Mouse (Mus musculus) limb, embryonic 12.5 days (tissue): ENCODE results near the gene Cldn5. TPM values are rescaled to one million over a fixed set of nuclear protein-coding genes. Genes with fewer than 3 reads are reported as not detected.

Experiments
- ATAC-seq: fragments of 200-750 bp; cut with Nextera tagmentation; 2 replicates; pipeline ENCODE4 v1.8.0; 2017; ENCODE audit warnings: low read depth, moderate TSS enrichment; ENCODE audit not compliant: insufficient number of reproducible peaks, insufficient read depth, low FRiP score, low TSS enrichment
- H3K27ac ChIP-seq: fragments of 300-500 bp; sonication (generic); 2 replicates; pipeline ENCODE4 v1.5.1; 2016; ENCODE audit warnings: mild to moderate bottlenecking, moderate library complexity
- H3K27me3 ChIP-seq: fragments of 300-500 bp; sonication (generic); 2 replicates; pipeline ENCODE4 v1.6.1; 2016; ENCODE audit warnings: mild to moderate bottlenecking, moderate library complexity
- H3K36me3 ChIP-seq: fragments of 300-500 bp; sonication (generic); 2 replicates; pipeline ENCODE4 v1.6.1; 2016; ENCODE audit warnings: mild to moderate bottlenecking, moderate library complexity
- H3K4me1 ChIP-seq: fragments of 300-500 bp; sonication (generic); replicated peaks from 2 replicates; pipeline ENCODE4 v1.6.1; 2016
- H3K4me2 ChIP-seq: fragments of 300-500 bp; sonication (generic); 2 replicates; pipeline ENCODE4 v1.6.1; 2016; ENCODE audit warnings: mild to moderate bottlenecking, moderate library complexity
- H3K4me3 ChIP-seq: fragments of 300-500 bp; sonication (generic); replicated peaks from 2 replicates; pipeline ENCODE4 v1.5.1; 2016; ENCODE audit warnings: mild to moderate bottlenecking
- H3K9ac ChIP-seq: fragments of 300-500 bp; sonication (generic); replicated peaks from 2 replicates; pipeline ENCODE4 v1.6.1; 2016; ENCODE audit warnings: mild to moderate bottlenecking, moderate library complexity
- H3K9me3 ChIP-seq: fragments of 300-500 bp; sonication (generic); 2 replicates; pipeline ENCODE4 v1.6.1; 2016; ENCODE audit warnings: mild to moderate bottlenecking, moderate library complexity
- WGBS: fragments of 180-500 bp; shearing (Covaris S2); methylation state at CpG from one replicate; pipeline ENCODE4 v1.1.7; 2016; 5-methylcytosine and 5-hydroxymethylcytosine counted together
- polyA plus RNA-seq: library from polyadenylated mRNA; unstranded; fragments of >200 nt; fragmentation: Nextera tagmentation; extraction: Ambion mirVana; gene quantifications from 2 replicates; pipeline ENCODE4 v1.2.1, GENCODE M21; 2016

Gene Cldn5
- polyA plus RNA-seq, 1 experiment from 2014 or later = 19.4 TPM

DNA sequence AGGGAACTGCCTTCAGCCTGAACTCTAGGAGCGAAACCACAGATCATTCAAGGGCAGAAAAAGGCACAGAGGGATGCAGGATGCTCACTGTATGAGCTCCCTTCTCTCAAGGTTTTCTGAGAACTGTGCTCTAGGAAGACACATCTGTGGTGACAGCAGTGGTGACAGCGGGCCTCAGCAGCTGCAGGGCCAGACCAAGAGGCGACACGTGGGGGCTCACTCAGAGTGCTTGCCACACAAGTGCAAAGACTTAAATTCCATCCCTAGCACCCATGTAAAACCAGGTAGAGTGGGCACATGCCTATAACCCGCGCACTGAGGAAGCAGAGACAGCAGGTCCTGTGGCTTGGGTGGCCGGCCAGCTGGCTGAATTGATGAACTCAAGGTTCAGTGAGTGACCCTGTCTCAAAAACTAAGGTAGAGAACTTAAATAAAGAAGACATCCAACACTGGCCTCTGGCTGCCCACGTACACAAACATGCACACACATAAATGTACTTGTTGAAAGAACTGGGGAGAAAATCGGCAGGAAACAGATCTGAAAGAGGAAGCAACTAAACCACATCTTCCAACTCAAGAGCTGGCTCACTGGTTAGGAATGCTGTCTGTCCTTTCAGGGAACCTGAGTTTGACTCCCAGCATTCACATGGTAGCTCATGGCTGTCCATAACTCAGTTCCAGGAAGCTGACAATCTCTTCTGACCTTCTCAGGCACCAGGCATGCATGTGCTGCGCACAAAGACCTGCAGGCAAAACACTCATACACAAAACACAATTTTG lies 12.2 kb downstream of the Cldn5 start:
- Histone ChIP-seq H3K9ac (no peak overlapping the region), H3K27me3 (no peaks in the 10 kb centered on the region), H3K27ac (no peak overlapping the region), H3K4me1 (no peaks in the 10 kb centered on the region), H3K4me2 (no peak overlapping the region), H3K9me3 (no peaks in the 10 kb centered on the region), H3K4me3 (no peak overlapping the region), H3K36me3 (peaks cover 92% of the 10 kb centered on the region)
- WGBS = 89% methylated on average over 10 of the region's 10 CpGs
- ATAC-seq = no peak

GRCm38 (mm10) chr16:18795223-18795899 lies 18.7 kb downstream of the Cldn5 start:
- Histone ChIP-seq H3K27me3 (no peaks in the 10 kb centered on the region), H3K4me2 (no peak overlapping the region), H3K27ac (no peak overlapping the region), H3K36me3 (peaks cover 96% of the 10 kb centered on the region), H3K4me3 (no peak overlapping the region), H3K9ac (no peak overlapping the region), H3K4me1 (no peaks in the 10 kb centered on the region), H3K9me3 (no peaks in the 10 kb centered on the region)
- ATAC-seq = no peak
- 90% methylated on average over 11 of the region's 11 CpGs for WGBS

DNA sequence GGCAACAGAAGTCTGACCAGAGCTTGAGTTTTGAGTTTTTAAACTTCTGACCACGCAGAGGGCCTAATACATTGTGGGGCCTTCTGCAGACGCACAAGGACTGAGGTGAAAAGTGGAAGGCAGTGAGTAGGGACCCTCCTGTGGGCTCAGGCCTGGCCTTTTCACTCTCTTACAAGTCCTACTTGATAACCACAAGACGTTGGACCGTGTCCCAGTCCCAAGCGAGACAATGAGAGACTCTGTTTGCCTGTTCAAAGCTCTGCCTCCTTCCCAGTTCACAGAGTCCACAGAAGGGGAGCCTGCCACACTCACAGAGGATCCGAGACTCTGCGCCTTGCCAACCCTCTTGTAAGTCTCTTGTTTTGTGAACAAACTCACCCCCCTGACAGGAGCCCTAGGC lies 20.0 kb downstream of the Cldn5 start:
- no peak overlapping the region for H3K4me2 ChIP-seq
- H3K27ac ChIP-seq = no peak overlapping the region
- H3K4me3 ChIP-seq = no peak overlapping the region
- H3K4me1 ChIP-seq = no peaks in the 10 kb centered on the region
- H3K27me3 ChIP-seq = no peaks in the 10 kb centered on the region
- H3K9me3 ChIP-seq = no peaks in the 10 kb centered on the region
- H3K36me3 ChIP-seq = peaks cover 96% of the 10 kb centered on the region
- WGBS = 90% methylated on average over 7 of the region's 7 CpGs
- H3K9ac ChIP-seq = no peak overlapping the region
- ATAC-seq = no peak

DNA sequence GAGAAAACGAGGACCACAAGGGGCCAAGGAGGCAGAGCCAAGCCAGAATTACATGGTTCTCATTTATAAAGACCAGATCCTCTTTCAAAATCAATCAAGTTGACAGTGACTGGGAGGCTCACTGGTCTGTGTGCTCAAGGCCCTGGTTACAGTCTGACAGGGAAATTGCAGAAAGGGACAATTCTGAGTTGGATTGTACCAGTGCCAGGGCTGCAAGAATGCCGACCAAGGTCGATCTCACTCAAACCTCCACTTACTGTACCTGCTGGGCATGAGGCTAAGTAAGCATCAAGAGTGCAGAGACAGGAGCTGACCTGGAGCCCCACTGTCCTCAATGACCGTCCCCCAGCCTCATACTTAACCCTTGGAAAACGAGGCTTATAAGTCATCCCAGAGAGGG lies 21.5 kb downstream of the Cldn5 start:
- Histone ChIP-seq H3K27ac (no peak overlapping the region), H3K36me3 (peaks cover 85% of the 10 kb centered on the region), H3K9me3 (no peaks in the 10 kb centered on the region), H3K4me3 (no peak overlapping the region), H3K4me1 (no peaks in the 10 kb centered on the region), H3K4me2 (no peak overlapping the region), H3K9ac (no peak overlapping the region), H3K27me3 (no peaks in the 10 kb centered on the region)
- 85% methylated on average over 5 of the region's 5 CpGs for whole genome bisulfite sequencing
- ATAC-seq = no peak

DNA sequence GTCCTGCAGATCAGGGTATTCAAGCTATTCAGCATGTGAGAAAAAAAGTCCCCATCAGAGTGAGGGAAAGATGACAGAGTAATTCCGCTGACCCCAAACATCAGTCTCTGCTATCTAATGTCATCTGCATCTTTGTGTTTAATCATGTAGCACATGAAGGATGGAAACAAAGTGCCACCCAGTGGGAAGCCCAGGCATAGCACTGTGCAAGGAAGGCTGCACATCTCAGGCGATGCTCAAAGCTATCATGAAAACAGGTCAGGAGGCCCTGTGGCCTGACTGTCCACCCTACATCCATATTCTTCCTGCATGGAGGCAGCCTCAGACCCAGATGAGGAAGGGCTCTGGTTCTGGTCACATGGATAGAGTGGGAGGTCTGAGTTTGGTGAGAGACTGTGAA lies 22.2 kb downstream of the Cldn5 start:
- H3K4me2 ChIP-seq = no peak overlapping the region
- no peaks in the 10 kb centered on the region for H3K9me3 ChIP-seq
- no peak for ATAC-seq
- H3K4me1 ChIP-seq = no peaks in the 10 kb centered on the region
- no peak overlapping the region for H3K9ac ChIP-seq
- WGBS = 77% methylated on average over 2 of the region's 2 CpGs
- no peak overlapping the region for H3K27ac ChIP-seq
- H3K27me3 ChIP-seq = no peaks in the 10 kb centered on the region
- no peak overlapping the region for H3K4me3 ChIP-seq
- peaks cover 81% of the 10 kb centered on the region for H3K36me3 ChIP-seq

- peaks cover 6% of the 10 kb centered on the region; the same call in 1 of the 2 replicates for H3K4me1 ChIP-seq
- H3K4me2 ChIP-seq = no peak overlapping the region
- H3K27ac ChIP-seq = no peak overlapping the region
- no peak overlapping the region for H3K4me3 ChIP-seq
- no peaks in the 10 kb centered on the region for H3K27me3 ChIP-seq
- no peak for ATAC-seq
- H3K9me3 ChIP-seq = no peaks in the 10 kb centered on the region
- H3K9ac ChIP-seq = no peak overlapping the region
- 94% methylated on average over 2 of the region's 2 CpGs for WGBS
- peaks cover 68% of the 10 kb centered on the region for H3K36me3 ChIP-seq
Observed at GRCm38 (mm10) chr16:18805746-18806145, 29.1 kb downstream of the Cldn5 start.

DNA sequence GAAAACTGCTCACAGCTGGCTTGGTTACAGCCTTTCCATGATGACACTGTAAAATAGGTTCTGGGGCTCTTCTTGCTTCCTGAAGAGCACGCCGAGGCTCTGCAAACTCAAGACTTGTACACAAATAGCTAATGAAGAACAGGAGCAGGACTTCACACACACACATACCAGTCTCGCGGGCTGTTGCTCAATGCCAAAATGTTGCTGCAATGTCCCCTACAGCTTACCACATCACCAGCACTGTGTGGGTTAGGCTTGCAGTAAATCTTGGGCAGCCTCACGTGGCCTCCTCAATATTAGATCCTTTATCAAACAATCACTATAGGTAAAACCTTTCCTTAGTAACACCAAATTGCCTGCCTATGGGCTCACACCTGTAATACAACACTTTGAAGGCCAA lies 32.4 kb downstream of the Cldn5 start:
- no peak for ATAC-seq
- WGBS = 93% methylated on average over 5 of the region's 5 CpGs
- Histone ChIP-seq H3K9ac (no peak overlapping the region), H3K4me3 (no peak overlapping the region), H3K4me2 (no peak overlapping the region), H3K4me1 (peaks cover 20% of the 10 kb centered on the region), H3K27ac (no peak overlapping the region), H3K9me3 (no peaks in the 10 kb centered on the region), H3K36me3 (peaks cover 51% of the 10 kb centered on the region), H3K27me3 (no peaks in the 10 kb centered on the region)

DNA sequence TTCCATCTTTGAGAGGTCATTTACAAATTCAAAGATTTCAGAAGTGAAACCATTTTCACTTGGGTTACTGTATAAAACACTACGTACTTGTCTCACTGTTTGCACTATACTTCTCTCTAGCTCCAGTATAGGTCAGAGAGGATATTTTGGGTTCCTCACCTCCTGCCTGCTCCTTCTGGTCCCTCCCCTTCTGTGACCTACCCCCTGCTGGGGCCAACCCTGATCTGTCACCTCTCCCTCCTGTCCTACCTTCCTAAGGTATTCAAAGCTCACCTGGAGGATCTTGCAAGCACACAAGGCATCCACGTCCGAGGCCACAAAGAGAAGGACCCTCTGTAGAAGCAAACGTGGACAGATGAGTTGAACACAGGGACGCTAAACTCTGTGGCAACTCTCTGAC lies 34.4 kb downstream of the Cldn5 start:
- H3K4me2 ChIP-seq = peak overlapping the region; percentile 81
- H3K27ac ChIP-seq = peak overlapping the region; percentile 82; the same call in 1 of the 2 replicates
- H3K27me3 ChIP-seq = no peaks in the 10 kb centered on the region
- H3K9ac ChIP-seq = peak overlapping the region; percentile 61
- peak overlapping the region; percentile 78 for H3K4me3 ChIP-seq
- no peaks in the 10 kb centered on the region for H3K9me3 ChIP-seq
- ATAC-seq = peak; percentile 20
- WGBS = 8% methylated on average over 5 of the region's 5 CpGs
- H3K36me3 ChIP-seq = peaks cover 52% of the 10 kb centered on the region
- peaks cover 20% of the 10 kb centered on the region for H3K4me1 ChIP-seq

GRCm38 (mm10) chr16:18811468-18812384 lies 35.1 kb downstream of the Cldn5 start, which contains the start of the genes Ufd1 and Cdc45:
Ufd1 (plus strand) TSS chr16:18811779.
Cdc45 (minus strand) TSS chr16:18811987.
- Histone ChIP-seq H3K4me1 (peaks cover 20% of the 10 kb centered on the region), H3K4me2 (peak within 1 kb of the TSS; percentile 81), H3K9ac (peak within 1 kb of the TSS; percentile 86), H3K27me3 (no peaks in the 10 kb centered on the region), H3K4me3 (peak within 1 kb of the TSS; percentile 78), H3K9me3 (no peaks in the 10 kb centered on the region), H3K36me3 (peaks cover 52% of the 10 kb centered on the region), H3K27ac (peak within 1 kb of the TSS; percentile 82)
- WGBS = under 1% methylated on average over 42 of the region's 42 CpGs
- peak; percentile 95 for ATAC-seq

GRCm38 (mm10) chr16:18812385-18812910 lies 35.8 kb downstream of the Cldn5 start:
- 2% methylated on average over 31 of the region's 31 CpGs for WGBS
- Histone ChIP-seq H3K4me1 (peaks cover 20% of the 10 kb centered on the region), H3K9ac (peak overlapping the region; percentile 86), H3K9me3 (no peaks in the 10 kb centered on the region), H3K27me3 (no peaks in the 10 kb centered on the region), H3K27ac (peak overlapping the region; percentile 82), H3K36me3 (peaks cover 52% of the 10 kb centered on the region), H3K4me3 (peak overlapping the region; percentile 78), H3K4me2 (peak overlapping the region; percentile 81)
- peak; percentile 23 for ATAC-seq
